Mouse (Mus musculus): ENCODE measurements around the gene Phf23. TPM values are rescaled to one million over a fixed set of nuclear protein-coding genes. Genes with fewer than 3 reads are reported as not detected.

Gene Phf23
- polyA plus RNA-seq, 1 experiment from 2014 or later = 87.8 TPM

DNA sequence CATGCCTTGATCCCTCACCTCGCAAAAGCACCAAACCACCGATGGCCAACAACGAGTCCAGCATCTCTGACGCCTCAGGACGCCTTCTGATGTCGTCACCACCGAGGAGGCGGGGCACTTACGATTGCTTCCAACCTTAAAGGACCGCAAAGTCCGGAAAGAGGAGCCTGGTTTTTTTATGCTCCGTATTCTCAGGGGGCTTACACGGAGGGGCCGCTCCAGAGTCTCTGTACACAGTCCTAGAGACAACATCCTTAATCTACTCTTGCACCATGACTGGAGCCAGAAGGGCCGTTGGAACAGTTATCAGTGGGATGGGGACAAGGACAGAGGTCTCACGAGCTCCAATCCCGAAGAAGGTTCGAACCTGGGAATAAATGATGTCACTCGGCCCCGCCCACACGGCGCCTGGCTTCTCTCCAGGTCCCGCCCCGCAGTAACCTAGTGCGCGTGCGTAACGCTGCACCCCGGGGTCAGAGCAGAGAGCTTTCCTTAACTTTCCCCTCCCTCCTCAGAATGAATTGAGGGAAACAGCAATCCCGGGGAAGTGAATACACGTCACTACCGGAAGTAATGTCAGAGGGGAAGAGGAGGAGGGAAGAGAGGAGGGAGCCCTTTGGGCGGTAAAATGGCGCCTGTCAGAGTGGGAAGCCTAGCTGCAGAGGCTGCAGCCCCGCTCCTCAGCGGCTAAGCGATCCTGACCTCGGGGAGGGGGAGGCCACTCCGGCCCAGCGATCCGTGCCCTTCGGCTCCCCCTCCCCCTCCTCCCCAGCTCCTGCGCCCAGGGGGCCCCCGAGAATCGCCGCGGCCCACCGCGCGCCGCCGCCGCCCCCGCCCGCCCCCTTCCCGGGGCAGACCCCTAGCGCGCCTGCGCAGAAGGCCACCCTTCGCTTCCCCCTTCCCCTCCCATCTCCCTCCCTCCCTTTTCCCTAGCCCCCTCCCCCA, 15.1 kb upstream of the Phf23 start:
- Histone ChIP-seq H3K9ac (peak overlapping the region; percentile 99), H3K4me1 (peaks cover 26% of the 10 kb centered on the region), H3K36me3 (peaks cover 39% of the 10 kb centered on the region), H3K4me3 (peak overlapping the region; percentile 100), H3K27me3 (no peaks in the 10 kb centered on the region), H3K9me3 (replicated peaks) (no peaks in the 10 kb centered on the region), H3K27ac (peak overlapping the region; percentile 98), H3K4me2 (replicated peaks) (peak overlapping the region; percentile 73)
- peak; percentile 94 for ATAC-seq (ENCODE audit: low FRiP score)
- 2% methylated on average over 53 of the region's 60 CpGs for WGBS

DNA sequence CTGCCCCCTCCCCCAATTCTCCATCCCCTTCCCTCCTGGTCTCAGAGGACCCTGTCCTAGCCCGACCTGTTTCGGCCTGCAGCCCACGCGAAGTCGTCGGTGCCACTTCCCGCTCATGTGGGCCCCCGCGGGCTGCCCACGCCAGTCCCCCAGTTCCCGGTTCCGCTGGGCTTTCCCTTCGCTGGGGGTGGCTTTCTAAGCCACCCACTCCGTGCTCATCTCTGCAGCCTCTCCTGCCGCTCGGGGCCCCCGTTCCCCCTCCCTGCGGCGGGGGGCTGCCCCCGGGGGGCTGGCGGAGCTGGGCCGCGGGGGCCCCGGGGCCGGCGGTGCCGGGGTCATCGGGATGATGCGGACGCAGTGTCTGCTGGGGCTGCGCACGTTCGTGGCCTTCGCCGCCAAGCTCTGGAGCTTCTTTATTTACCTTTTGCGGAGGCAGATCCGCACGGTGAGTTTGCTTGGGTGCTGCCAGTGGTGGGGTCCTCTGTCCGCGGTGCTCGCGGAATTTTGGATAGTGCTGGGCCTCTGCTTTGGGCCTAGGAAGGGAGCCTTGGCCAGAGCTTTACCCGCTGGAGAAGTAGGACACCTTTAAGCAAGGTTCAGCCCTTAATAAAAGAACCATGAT, 14.3 kb upstream of the Phf23 start, which contains the start of gene Ctdnep1:
Gene Ctdnep1 (plus strand): TSS at position 16 of the 622 bp plus-strand sequence.
- Histone ChIP-seq H3K9ac (peak within 1 kb of the TSS; percentile 99), H3K4me2 (replicated peaks) (peak within 1 kb of the TSS; percentile 73), H3K27me3 (no peaks in the 10 kb centered on the region), H3K36me3 (peaks cover 37% of the 10 kb centered on the region), H3K27ac (peak within 1 kb of the TSS; percentile 98), H3K4me3 (peak within 1 kb of the TSS; percentile 100), H3K4me1 (peaks cover 26% of the 10 kb centered on the region), H3K9me3 (replicated peaks) (no peaks in the 10 kb centered on the region)
- WGBS = under 1% methylated on average over 40 of the region's 43 CpGs
- peak; percentile 66 for ATAC-seq (ENCODE audit: low FRiP score)

DNA sequence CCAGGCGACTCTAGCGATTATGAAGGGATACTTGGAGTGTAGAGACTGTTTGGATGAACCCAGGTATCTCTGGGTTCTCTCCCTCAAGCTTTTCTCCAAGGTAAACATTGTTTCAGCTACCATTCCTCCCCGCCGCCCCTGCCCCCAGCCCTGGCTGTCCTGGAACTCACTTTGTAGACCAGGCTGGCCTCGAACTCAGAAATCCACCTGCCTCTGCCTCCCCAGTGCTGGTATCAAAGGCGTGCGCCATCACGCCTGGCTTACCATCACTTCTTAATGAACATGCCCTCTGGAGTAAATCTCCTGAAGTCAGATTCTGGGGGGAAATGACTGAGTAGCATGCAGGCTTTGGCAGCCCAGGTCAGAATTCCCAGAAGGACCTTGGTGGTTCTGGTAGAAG, 13.4 kb upstream of the Phf23 start, which contains the start of gene Elp5:
Gene Elp5 (minus strand): TSS at position 293 of the 400 bp plus-strand sequence.
- Histone ChIP-seq H3K9me3 (replicated peaks) (no peaks in the 10 kb centered on the region), H3K4me1 (peaks cover 26% of the 10 kb centered on the region), H3K4me2 (replicated peaks) (peak within 1 kb of the TSS; percentile 73), H3K4me3 (peak within 1 kb of the TSS; percentile 100), H3K36me3 (peaks cover 37% of the 10 kb centered on the region), H3K27me3 (no peaks in the 10 kb centered on the region), H3K9ac (peak within 1 kb of the TSS; percentile 99), H3K27ac (peak within 1 kb of the TSS; percentile 98)
- no peak for ATAC-seq (ENCODE audit: low FRiP score)
- WGBS = 73% methylated on average over 8 of the region's 8 CpGs

DNA sequence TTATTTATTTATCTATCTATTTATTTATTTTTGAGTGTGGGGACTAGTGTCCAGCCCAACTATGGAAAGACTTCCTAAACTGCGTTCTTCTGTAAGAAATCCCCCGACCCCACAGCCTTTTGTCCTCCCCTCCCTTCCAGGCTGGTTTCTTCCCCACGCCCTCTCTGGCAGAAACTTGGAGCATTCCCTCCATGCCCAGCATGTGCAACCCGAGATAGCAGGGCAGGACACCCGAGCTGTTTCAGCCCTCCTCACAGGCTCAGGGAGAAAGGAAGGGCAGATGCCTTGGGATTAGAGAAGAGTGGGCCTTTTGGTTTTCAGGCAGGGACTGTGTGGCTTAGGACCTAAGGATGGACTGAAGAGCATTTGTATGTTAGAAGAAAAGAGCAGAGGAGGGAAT, 12.7 kb upstream of the Phf23 start:
- H3K27me3 ChIP-seq = no peaks in the 10 kb centered on the region
- 39% methylated on average over 5 of the region's 5 CpGs for WGBS
- H3K4me1 ChIP-seq = peaks cover 26% of the 10 kb centered on the region
- H3K36me3 ChIP-seq = peaks cover 37% of the 10 kb centered on the region
- peak overlapping the region; percentile 99 for H3K9ac ChIP-seq
- no peak for ATAC-seq (ENCODE audit: low FRiP score)
- H3K27ac ChIP-seq = no peak overlapping the region
- H3K9me3 ChIP-seq (replicated peaks) = no peaks in the 10 kb centered on the region
- H3K4me3 ChIP-seq = peak overlapping the region; percentile 13; the same call in 1 of the 2 replicates
- H3K4me2 ChIP-seq (replicated peaks) = peak overlapping the region; percentile 73

DNA sequence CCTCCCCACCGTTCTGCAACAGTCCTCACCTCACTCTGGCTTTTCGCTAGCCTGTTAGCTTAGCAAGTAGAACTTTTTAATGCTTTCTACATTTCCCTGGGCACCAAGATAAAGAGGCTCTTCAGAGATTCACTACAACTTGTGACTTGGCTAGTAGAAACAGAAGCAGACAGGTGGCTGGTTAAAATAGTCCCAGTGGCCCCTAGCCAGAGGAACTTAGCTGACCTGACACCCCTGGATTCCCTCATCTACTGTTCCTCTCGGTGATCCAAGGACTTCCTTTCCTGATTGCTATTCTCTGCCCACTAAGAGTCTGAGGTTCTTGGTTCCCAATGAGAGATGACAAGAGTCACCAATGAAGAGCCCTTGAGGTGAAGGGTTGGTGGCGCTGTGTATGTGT, 12.2 kb upstream of the Phf23 start:
- H3K4me3 ChIP-seq = no peak overlapping the region
- H3K27me3 ChIP-seq = no peaks in the 10 kb centered on the region
- WGBS = 91% methylated on average over 4 of the region's 4 CpGs
- H3K9me3 ChIP-seq (replicated peaks) = no peaks in the 10 kb centered on the region
- peak overlapping the region; percentile 73 for H3K4me2 ChIP-seq (replicated peaks)
- peaks cover 26% of the 10 kb centered on the region for H3K4me1 ChIP-seq
- H3K9ac ChIP-seq = no peak overlapping the region
- H3K27ac ChIP-seq = no peak overlapping the region
- H3K36me3 ChIP-seq = peaks cover 42% of the 10 kb centered on the region
- ATAC-seq (ENCODE audit: low FRiP score) = no peak

DNA sequence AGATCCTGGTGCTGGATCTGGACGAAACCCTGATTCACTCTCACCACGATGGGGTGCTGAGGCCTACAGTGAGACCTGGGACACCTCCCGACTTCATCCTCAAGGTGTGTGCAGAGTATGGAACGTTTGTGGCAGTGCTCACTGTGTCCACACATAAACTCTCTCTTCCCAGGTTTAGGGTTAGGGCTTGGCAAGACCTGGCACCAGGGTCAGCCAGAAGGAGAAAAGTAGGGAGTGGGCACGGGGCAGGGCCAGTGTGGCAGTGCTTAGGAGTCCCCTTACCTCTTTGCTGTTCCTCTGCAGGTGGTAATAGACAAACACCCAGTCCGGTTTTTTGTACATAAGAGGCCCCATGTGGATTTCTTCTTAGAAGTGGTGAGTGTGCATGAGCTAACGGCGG, 11.1 kb upstream of the Phf23 start:
- no peak overlapping the region for H3K27ac ChIP-seq
- H3K4me1 ChIP-seq = peaks cover 24% of the 10 kb centered on the region
- 93% methylated on average over 8 of the region's 8 CpGs for WGBS
- peaks cover 50% of the 10 kb centered on the region for H3K36me3 ChIP-seq
- no peaks in the 10 kb centered on the region for H3K9me3 ChIP-seq (replicated peaks)
- H3K9ac ChIP-seq = no peak overlapping the region
- H3K4me2 ChIP-seq (replicated peaks) = 0 out of 2 replicates have a peak overlapping the region, but pooled peaks have one; percentile 4
- no peaks in the 10 kb centered on the region for H3K27me3 ChIP-seq
- H3K4me3 ChIP-seq = no peak overlapping the region
- no peak for ATAC-seq (ENCODE audit: low FRiP score)

DNA sequence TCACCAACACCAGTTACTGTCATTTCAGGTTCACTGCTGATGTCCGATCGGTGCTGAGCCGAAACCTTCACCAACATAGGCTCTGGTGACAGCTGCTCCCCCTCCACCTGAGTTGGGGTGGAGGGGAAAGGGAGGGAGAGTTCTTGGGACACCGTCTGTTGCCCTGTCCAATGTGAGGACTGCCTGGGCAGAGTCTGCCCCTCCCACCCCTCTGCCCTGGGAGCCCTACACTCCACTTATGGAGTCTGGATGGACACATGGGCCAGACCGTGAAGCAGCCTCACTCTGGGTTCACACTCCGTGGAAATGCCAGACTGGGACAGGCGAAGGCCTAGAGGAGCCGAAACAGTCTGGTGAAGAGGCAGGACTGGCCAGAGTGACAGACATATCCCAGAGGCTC, 5.6 kb upstream of the Phf23 start:
- no peak overlapping the region for H3K27ac ChIP-seq
- peaks cover 64% of the 10 kb centered on the region for H3K36me3 ChIP-seq
- no peak overlapping the region for H3K4me3 ChIP-seq
- peaks cover 19% of the 10 kb centered on the region for H3K4me1 ChIP-seq
- ATAC-seq (ENCODE audit: low FRiP score) = no peak
- H3K27me3 ChIP-seq = no peaks in the 10 kb centered on the region
- H3K4me2 ChIP-seq (replicated peaks) = no peak overlapping the region
- H3K9ac ChIP-seq = 0 out of 2 replicates have a peak overlapping the region, but pooled peaks have one; percentile 24
- 91% methylated on average over 8 of the region's 8 CpGs for WGBS
- H3K9me3 ChIP-seq (replicated peaks) = no peaks in the 10 kb centered on the region

DNA sequence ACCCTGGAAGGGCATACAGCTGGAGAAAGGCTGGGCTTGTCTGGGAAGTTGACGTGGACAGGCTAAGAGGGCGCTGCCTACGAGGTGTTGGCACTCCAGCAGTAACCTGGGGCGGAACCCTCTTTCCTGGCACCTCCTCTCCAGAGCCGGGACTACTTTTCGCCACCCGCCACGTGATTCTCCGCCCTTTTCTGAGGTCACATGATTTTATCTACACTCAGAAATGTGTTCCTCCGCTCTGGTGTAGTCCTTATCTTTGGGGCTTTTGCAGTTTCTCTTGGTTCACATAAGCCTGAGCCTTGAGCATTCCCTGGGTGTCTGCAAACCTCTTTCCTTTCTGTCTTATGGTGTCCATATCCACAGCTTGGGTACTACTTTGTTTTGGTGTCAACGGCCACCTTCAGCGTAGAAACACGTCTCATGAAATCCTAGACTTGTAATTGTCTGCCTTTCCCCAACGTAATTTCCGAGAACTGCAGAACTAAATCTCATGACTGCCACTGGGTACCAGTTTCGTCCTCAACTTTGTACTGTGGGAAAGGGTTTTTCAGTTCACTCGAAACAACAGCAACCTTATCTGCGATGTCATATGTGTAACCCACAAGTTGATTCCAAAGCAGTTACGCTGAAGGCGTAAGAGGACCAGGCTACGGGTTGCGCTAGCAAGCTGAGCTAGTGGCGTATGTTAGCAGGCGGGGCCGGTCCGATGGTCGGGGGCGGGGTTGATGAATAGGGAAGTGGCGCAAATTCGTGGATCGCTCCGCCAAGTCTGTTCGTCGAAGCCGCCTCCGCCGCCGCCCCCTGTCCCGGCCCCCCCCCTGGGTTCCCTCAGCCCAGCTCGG, 4.5 kb upstream of the Phf23 start, which contains the start of gene Gabarap:
Gene Gabarap (plus strand): TSS at position 294 of the 842 bp plus-strand sequence.
- WGBS = under 1% methylated on average over 40 of the region's 40 CpGs
- Histone ChIP-seq H3K27me3 (no peaks in the 10 kb centered on the region), H3K4me1 (peaks cover 19% of the 10 kb centered on the region), H3K9me3 (replicated peaks) (no peaks in the 10 kb centered on the region), H3K9ac (peak within 1 kb of the TSS; percentile 89), H3K4me2 (replicated peaks) (peak within 1 kb of the TSS; percentile 73), H3K27ac (peak within 1 kb of the TSS; percentile 92), H3K36me3 (peaks cover 55% of the 10 kb centered on the region), H3K4me3 (peak within 1 kb of the TSS; percentile 77)
- peak; percentile 70 for ATAC-seq (ENCODE audit: low FRiP score)

DNA sequence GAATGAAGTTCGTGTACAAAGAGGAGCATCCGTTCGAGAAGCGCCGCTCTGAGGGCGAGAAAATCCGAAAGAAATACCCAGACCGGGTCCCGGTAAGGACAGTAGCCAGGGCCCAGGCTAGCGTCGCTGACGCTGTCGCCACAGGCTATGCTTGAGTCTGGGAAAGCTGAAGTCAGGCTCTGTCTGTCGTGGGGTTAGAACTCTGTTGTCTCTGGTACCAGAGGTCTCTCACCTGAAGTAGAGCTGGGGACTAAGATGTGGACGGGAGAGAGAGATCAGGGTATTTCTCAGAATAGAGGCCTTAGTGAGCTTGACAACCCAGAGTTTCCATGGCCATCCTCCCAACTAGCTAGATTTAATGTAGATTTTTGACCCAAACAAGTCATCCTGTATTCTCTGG, 3.9 kb upstream of the Phf23 start:
- H3K4me3 ChIP-seq = peak overlapping the region; percentile 77
- peak overlapping the region; percentile 89 for H3K9ac ChIP-seq
- H3K4me1 ChIP-seq = peaks cover 19% of the 10 kb centered on the region
- no peaks in the 10 kb centered on the region for H3K9me3 ChIP-seq (replicated peaks)
- under 1% methylated on average over 15 of the region's 15 CpGs for WGBS
- peaks cover 49% of the 10 kb centered on the region for H3K36me3 ChIP-seq
- H3K27me3 ChIP-seq = no peaks in the 10 kb centered on the region
- 0 out of 2 replicates have a peak, but pooled peaks have one; percentile 11 for ATAC-seq (ENCODE audit: low FRiP score)
- H3K27ac ChIP-seq = peak overlapping the region; percentile 92
- peak overlapping the region; percentile 73 for H3K4me2 ChIP-seq (replicated peaks)

DNA sequence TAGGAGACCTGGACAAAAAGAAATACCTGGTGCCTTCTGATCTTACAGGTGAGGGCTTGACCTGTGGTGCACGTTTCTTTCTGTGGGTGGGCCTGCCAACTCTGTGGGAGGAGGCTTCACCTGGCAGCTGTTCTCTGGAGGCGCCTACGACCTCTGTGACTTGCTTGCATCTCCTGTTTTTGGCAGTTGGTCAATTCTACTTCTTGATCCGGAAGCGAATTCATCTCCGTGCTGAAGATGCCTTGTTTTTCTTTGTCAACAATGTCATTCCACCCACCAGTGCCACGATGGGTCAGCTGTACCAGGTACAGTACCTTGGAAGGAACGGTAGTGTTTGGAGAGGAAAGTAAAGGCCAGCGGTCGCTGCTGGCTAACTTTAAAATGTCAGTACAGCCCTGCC, 3.2 kb upstream of the Phf23 start:
- peaks cover 43% of the 10 kb centered on the region for H3K36me3 ChIP-seq
- no peak for ATAC-seq (ENCODE audit: low FRiP score)
- peak overlapping the region; percentile 73 for H3K4me2 ChIP-seq (replicated peaks)
- peak overlapping the region; percentile 77 for H3K4me3 ChIP-seq
- no peaks in the 10 kb centered on the region for H3K9me3 ChIP-seq (replicated peaks)
- peaks cover 21% of the 10 kb centered on the region for H3K4me1 ChIP-seq
- H3K27ac ChIP-seq = no peak overlapping the region
- peak overlapping the region; percentile 89 for H3K9ac ChIP-seq
- H3K27me3 ChIP-seq = no peaks in the 10 kb centered on the region
- 90% methylated on average over 10 of the region's 10 CpGs for WGBS

DNA sequence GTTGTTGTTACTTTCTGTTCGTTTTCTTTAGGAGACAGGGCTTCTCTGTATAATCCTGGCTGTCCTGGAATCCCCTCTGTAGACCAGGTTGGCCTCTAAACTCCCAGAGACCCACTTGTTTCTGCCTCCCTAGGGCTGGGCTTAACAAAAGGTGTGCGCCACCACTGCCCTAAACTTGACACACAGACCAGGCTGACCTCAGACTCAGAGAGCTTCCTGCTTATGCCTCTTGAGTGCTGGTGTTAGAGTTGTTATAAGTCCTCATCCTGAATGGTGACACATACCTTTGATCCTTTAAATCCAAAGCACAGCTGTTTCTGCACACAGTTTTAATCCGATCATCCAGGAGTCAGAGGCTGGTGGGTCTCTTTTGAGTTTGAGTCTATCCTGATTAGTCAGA, 2.6 kb upstream of the Phf23 start:
- H3K27me3 ChIP-seq = no peaks in the 10 kb centered on the region
- peaks cover 39% of the 10 kb centered on the region for H3K36me3 ChIP-seq
- H3K9ac ChIP-seq = peak overlapping the region; percentile 89
- WGBS = 87% methylated on average over 3 of the region's 3 CpGs
- no peaks in the 10 kb centered on the region for H3K9me3 ChIP-seq (replicated peaks)
- H3K4me3 ChIP-seq = peak overlapping the region; percentile 77
- H3K4me1 ChIP-seq = peaks cover 27% of the 10 kb centered on the region
- no peak overlapping the region for H3K27ac ChIP-seq
- H3K4me2 ChIP-seq (replicated peaks) = peak overlapping the region; percentile 73
- ATAC-seq (ENCODE audit: low FRiP score) = no peak
